Comparison of ENCODE assay signal across 28 mouse cellular contexts in genomic region chr1:167372739-167373138, GRCm38 (mm10).
"Had no signal": no experiment of that assay in that cellular context is flagged by ENCODE, and none has a peak within 500 bp of the region (broad histone marks: within the 10 kb centered on the region; RNA-seq: fewer than 3 reads in every experiment).

No protein-coding gene starts in this region.

- H3K4me2 ChIP-seq: embryonic facial prominence, embryonic 12.5 days; embryonic facial prominence, embryonic 13.5 days; embryonic facial prominence, embryonic 15.5 days; forebrain, embryonic 12.5 days; forebrain, embryonic 13.5 days; forebrain, embryonic 15.5 days had no signal

- H3K27ac ChIP-seq: embryonic facial prominence, embryonic 10.5 days; embryonic facial prominence, embryonic 12.5 days; embryonic facial prominence, embryonic 13.5 days; embryonic facial prominence, embryonic 15.5 days; forebrain, embryonic 10.5 days; forebrain, embryonic 12.5 days; forebrain, embryonic 13.5 days; forebrain, embryonic 15.5 days; gastrocnemius, adult 2 months; heart, adult 2 months; heart, embryonic 10.5 days had no signal

- H3K27me3 ChIP-seq: embryonic facial prominence, embryonic 12.5 days; embryonic facial prominence, embryonic 13.5 days; embryonic facial prominence, embryonic 15.5 days; forebrain, embryonic 12.5 days; forebrain, embryonic 15.5 days had no signal

- DNase-seq: cerebellum, adult 8-10 months; cerebellum, adult 9-10 months; cerebellum, adult 9-11 months; cerebellum, postnatal 10 days; cerebellum, postnatal 14 days; cerebellum, postnatal 25 days; cerebellum, postnatal 36 days; embryo, embryonic 11 days; forebrain, postnatal 0 days; gastrocnemius, adult 2 months; gastrocnemius, postnatal 10 days; gastrocnemius, postnatal 14 days; gastrocnemius, postnatal 25 days; gastrocnemius, postnatal 36 days; heart, adult 18-20 months; heart, adult 2 months had no signal

- H3K9me3 ChIP-seq: embryonic facial prominence, embryonic 10.5 days; embryonic facial prominence, embryonic 12.5 days; embryonic facial prominence, embryonic 13.5 days; embryonic facial prominence, embryonic 15.5 days; forebrain, embryonic 10.5 days; forebrain, embryonic 12.5 days; forebrain, embryonic 13.5 days; forebrain, embryonic 15.5 days; heart, embryonic 10.5 days had no signal

- H3K4me3 ChIP-seq: embryonic facial prominence, embryonic 10.5 days; embryonic facial prominence, embryonic 12.5 days; embryonic facial prominence, embryonic 13.5 days; embryonic facial prominence, embryonic 15.5 days; erythroblast, embryonic 14.5 days; forebrain, embryonic 10.5 days; forebrain, embryonic 12.5 days; forebrain, embryonic 13.5 days; forebrain, embryonic 15.5 days; gastrocnemius, adult 2 months; heart, adult 2 months; heart, embryonic 10.5 days had no signal

- H3K9ac ChIP-seq: embryonic facial prominence, embryonic 12.5 days; embryonic facial prominence, embryonic 13.5 days; embryonic facial prominence, embryonic 15.5 days; forebrain, embryonic 12.5 days; forebrain, embryonic 13.5 days; forebrain, embryonic 15.5 days; forebrain, postnatal 0 days had no signal

- ATAC-seq: forebrain, embryonic 13.5 days; forebrain, embryonic 14.5 days; forebrain, embryonic 15.5 days; forebrain, embryonic 16.5 days; forebrain, postnatal 0 days had no signal
